Mouse (Mus musculus): ENCODE results near the gene Ablim1. TPM values are rescaled to one million over a fixed set of nuclear protein-coding genes. Genes with fewer than 3 reads are reported as not detected.

Gene Ablim1
- polyA plus RNA-seq, 1 experiment from 2014 or later: 22.4 TPM

GRCm38 (mm10) chr19:57357244-57357643 is 42.5 kb upstream of the Ablim1 start:
- Histone ChIP-seq H3K36me3 (replicated peaks) (no peaks in the 10 kb centered on the region), H3K4me1 (peaks cover 38% of the 10 kb centered on the region), H3K4me3 (no peak overlapping the region), H3K27me3 (replicated peaks; ENCODE audit: low read depth, poor library complexity, severe bottlenecking) (no peaks in the 10 kb centered on the region), H3K27ac (replicated peaks) (no peak overlapping the region), H3K9me3 (no peaks in the 10 kb centered on the region)
- no peak for DNase-seq (ENCODE audit: low spot score)
- 91% methylated on average over 6 of the region's 6 CpGs for WGBS

GRCm38 (mm10) chr19:57356273-57356672 is 41.6 kb upstream of the Ablim1 start:
- 87% methylated on average over 7 of the region's 7 CpGs for WGBS

GRCm38 (mm10) chr19:57355451-57356251 is 40.9 kb upstream of the Ablim1 start:
- H3K27ac ChIP-seq (replicated peaks): peak overlapping the region; percentile 61; the same call in 1 of the 2 replicates
- H3K9me3 ChIP-seq: no peaks in the 10 kb centered on the region
- WGBS: 77% methylated on average over 16 of the region's 16 CpGs
- H3K4me3 ChIP-seq: no peak overlapping the region
- DNase-seq (ENCODE audit: low spot score): peak; percentile 31
- peaks cover 35% of the 10 kb centered on the region for H3K4me1 ChIP-seq
- no peaks in the 10 kb centered on the region for H3K36me3 ChIP-seq (replicated peaks)
- H3K27me3 ChIP-seq (replicated peaks; ENCODE audit: low read depth, poor library complexity, severe bottlenecking): no peaks in the 10 kb centered on the region

More at GRCm38 (mm10) chr19:57356273-57356672, 41.6 kb upstream of the Ablim1 start:
- H3K9me3 ChIP-seq: no peaks in the 10 kb centered on the region
- no peaks in the 10 kb centered on the region for H3K27me3 ChIP-seq (replicated peaks; ENCODE audit: low read depth, poor library complexity, severe bottlenecking)
- no peak overlapping the region for H3K4me3 ChIP-seq
- no peaks in the 10 kb centered on the region for H3K36me3 ChIP-seq (replicated peaks)
- H3K4me1 ChIP-seq: peaks cover 35% of the 10 kb centered on the region
- no peak overlapping the region for H3K27ac ChIP-seq (replicated peaks)
- no peak for DNase-seq (ENCODE audit: low spot score)

- no peaks in the 10 kb centered on the region for H3K27me3 ChIP-seq (replicated peaks; ENCODE audit: low read depth, poor library complexity, severe bottlenecking)
- no peak for DNase-seq (ENCODE audit: low spot score)
- no peak overlapping the region for H3K27ac ChIP-seq (replicated peaks)
- H3K36me3 ChIP-seq (replicated peaks): no peaks in the 10 kb centered on the region
- no peaks in the 10 kb centered on the region for H3K9me3 ChIP-seq
- peaks cover 28% of the 10 kb centered on the region for H3K4me1 ChIP-seq
- WGBS: 90% methylated on average over 6 of the region's 6 CpGs
- no peak overlapping the region for H3K4me3 ChIP-seq
Observed at GRCm38 (mm10) chr19:57354715-57355114, 40.0 kb upstream of the Ablim1 start.

GRCm38 (mm10) chr19:57354050-57354449 is 39.3 kb upstream of the Ablim1 start:
- Histone ChIP-seq H3K27me3 (replicated peaks; ENCODE audit: low read depth, poor library complexity, severe bottlenecking) (no peaks in the 10 kb centered on the region), H3K4me1 (peaks cover 22% of the 10 kb centered on the region), H3K9me3 (no peaks in the 10 kb centered on the region), H3K4me3 (no peak overlapping the region), H3K36me3 (replicated peaks) (no peaks in the 10 kb centered on the region), H3K27ac (replicated peaks) (no peak overlapping the region)
- no peak for DNase-seq (ENCODE audit: low spot score)
- 95% methylated on average over 11 of the region's 11 CpGs for WGBS

- no peak for DNase-seq (ENCODE audit: low spot score)
- 92% methylated on average over 10 of the region's 10 CpGs for WGBS
- no peak overlapping the region for H3K4me3 ChIP-seq
- no peaks in the 10 kb centered on the region for H3K27me3 ChIP-seq (replicated peaks; ENCODE audit: low read depth, poor library complexity, severe bottlenecking)
- H3K36me3 ChIP-seq (replicated peaks): no peaks in the 10 kb centered on the region
- peaks cover 17% of the 10 kb centered on the region for H3K4me1 ChIP-seq
- H3K9me3 ChIP-seq: 0 out of 2 replicates have a peak, but pooled peaks cover 5% of the 10 kb centered on the region
- H3K27ac ChIP-seq (replicated peaks): no peak overlapping the region
Observed at GRCm38 (mm10) chr19:57353228-57353627, 38.5 kb upstream of the Ablim1 start.

- Histone ChIP-seq H3K9me3 (peaks cover 10% of the 10 kb centered on the region), H3K4me3 (no peak overlapping the region), H3K27ac (replicated peaks) (no peak overlapping the region), H3K36me3 (replicated peaks) (no peaks in the 10 kb centered on the region), H3K27me3 (replicated peaks; ENCODE audit: low read depth, poor library complexity, severe bottlenecking) (no peaks in the 10 kb centered on the region), H3K4me1 (peaks cover 14% of the 10 kb centered on the region)
- DNase-seq (ENCODE audit: low spot score): no peak
- WGBS: 79% methylated on average over 12 of the region's 12 CpGs
Observed at GRCm38 (mm10) chr19:57352337-57352935, 37.7 kb upstream of the Ablim1 start.

GRCm38 (mm10) chr19:57349096-57349495 is 34.4 kb upstream of the Ablim1 start:
- Histone ChIP-seq H3K27me3 (replicated peaks; ENCODE audit: low read depth, poor library complexity, severe bottlenecking) (no peaks in the 10 kb centered on the region), H3K9me3 (peaks cover 22% of the 10 kb centered on the region), H3K4me1 (0 out of 2 replicates have a peak, but pooled peaks cover 2% of the 10 kb centered on the region)

GRCm38 (mm10) chr19:57344678-57345077 is 30.0 kb upstream of the Ablim1 start:
- Histone ChIP-seq H3K4me1 (no peaks in the 10 kb centered on the region), H3K27me3 (replicated peaks; ENCODE audit: low read depth, poor library complexity, severe bottlenecking) (no peaks in the 10 kb centered on the region), H3K27ac (replicated peaks) (no peak overlapping the region), H3K36me3 (replicated peaks) (no peaks in the 10 kb centered on the region), H3K4me3 (no peak overlapping the region), H3K9me3 (peaks cover 22% of the 10 kb centered on the region)
- 85% methylated on average over 1 of the region's 1 CpGs for WGBS
- DNase-seq (ENCODE audit: low spot score): no peak

More at GRCm38 (mm10) chr19:57349096-57349495, 34.4 kb upstream of the Ablim1 start:
- no peak overlapping the region for H3K4me3 ChIP-seq
- DNase-seq (ENCODE audit: low spot score): no peak
- no peak overlapping the region for H3K27ac ChIP-seq (replicated peaks)
- no peaks in the 10 kb centered on the region for H3K36me3 ChIP-seq (replicated peaks)

GRCm38 (mm10) chr19:57343860-57344259 is 29.1 kb upstream of the Ablim1 start:
- H3K9me3 ChIP-seq: peaks cover 22% of the 10 kb centered on the region
- no peaks in the 10 kb centered on the region for H3K36me3 ChIP-seq (replicated peaks)
- no peak overlapping the region for H3K27ac ChIP-seq (replicated peaks)
- no peak overlapping the region for H3K4me3 ChIP-seq
- no peaks in the 10 kb centered on the region for H3K27me3 ChIP-seq (replicated peaks; ENCODE audit: low read depth, poor library complexity, severe bottlenecking)
- WGBS: 83% methylated on average over 5 of the region's 5 CpGs
- no peaks in the 10 kb centered on the region for H3K4me1 ChIP-seq
- no peak for DNase-seq (ENCODE audit: low spot score)

- H3K4me1 ChIP-seq: no peaks in the 10 kb centered on the region
- 84% methylated on average over 8 of the region's 8 CpGs for WGBS
- H3K4me3 ChIP-seq: no peak overlapping the region
- no peaks in the 10 kb centered on the region for H3K36me3 ChIP-seq (replicated peaks)
- DNase-seq (ENCODE audit: low spot score): no peak
- H3K27ac ChIP-seq (replicated peaks): no peak overlapping the region
- H3K27me3 ChIP-seq (replicated peaks; ENCODE audit: low read depth, poor library complexity, severe bottlenecking): no peaks in the 10 kb centered on the region
- H3K9me3 ChIP-seq: peaks cover 2% of the 10 kb centered on the region; the same call in 1 of the 2 replicates
Observed at GRCm38 (mm10) chr19:57340900-57341742, 26.4 kb upstream of the Ablim1 start.

GRCm38 (mm10) chr19:57339281-57339864 is 24.7 kb upstream of the Ablim1 start:
- no peak for DNase-seq (ENCODE audit: low spot score)
- H3K4me1 ChIP-seq: no peaks in the 10 kb centered on the region
- no peak overlapping the region for H3K27ac ChIP-seq (replicated peaks)
- H3K4me3 ChIP-seq: no peak overlapping the region
- H3K9me3 ChIP-seq: no peaks in the 10 kb centered on the region
- H3K36me3 ChIP-seq (replicated peaks): no peaks in the 10 kb centered on the region
- WGBS: 89% methylated on average over 13 of the region's 13 CpGs
- H3K27me3 ChIP-seq (replicated peaks; ENCODE audit: low read depth, poor library complexity, severe bottlenecking): no peaks in the 10 kb centered on the region; the same call in 1 of the 2 replicates
